8 mouse cellular contexts compared by ENCODE assay signal in genomic region chr1:174921298-174921955, GRCm38 (mm10). TPM values are rescaled to one million over a fixed set of nuclear protein-coding genes. Genes with fewer than 3 reads are reported as not detected.
DNase-seq lines count a peak whose midpoint lies in the region; ATAC-seq lines count a peak whose summit lies in the region.

Gene Grem2 (minus strand): TSS chr1:174921819.

- peak within 1 kb of the TSS; percentile 37; the same call in 1 of the 2 replicates for H3K9ac ChIP-seq in forebrain, embryonic 11.5 days (ENCODE audit: low read length)
- H3K9ac ChIP-seq in hindbrain, embryonic 12.5 days: peak within 1 kb of the TSS; percentile 49

- peaks cover 4% of the 10 kb centered on the region; the same call in 1 of the 2 replicates for H3K4me1 ChIP-seq in forebrain, embryonic 11.5 days (replicated peaks; ENCODE audit: control insufficient read depth, insufficient read depth, low read length)
- H3K4me1 ChIP-seq in hindbrain, embryonic 12.5 days: peaks cover 7% of the 10 kb centered on the region
- H3K4me1 ChIP-seq in limb, embryonic 10.5 days: peaks cover 7% of the 10 kb centered on the region
- peaks cover 10% of the 10 kb centered on the region for H3K4me1 ChIP-seq in midbrain, embryonic 10.5 days

- ATAC-seq in forebrain, embryonic 11.5 days (replicated peaks; ENCODE audit: low FRiP score): peak; percentile 92
- ATAC-seq in hindbrain, embryonic 12.5 days (ENCODE audit: low FRiP score): peak; percentile 94
- no peak for ATAC-seq in activated CD4-positive, CD25-positive, alpha-beta regulatory T cell, adult 4 months

- peak within 1 kb of the TSS; percentile 58 for H3K4me2 ChIP-seq in forebrain, embryonic 11.5 days (ENCODE audit: low read depth, low read length, severe bottlenecking)
- H3K4me2 ChIP-seq in hindbrain, embryonic 12.5 days (replicated peaks): peak within 1 kb of the TSS; percentile 69

- H3K27ac ChIP-seq in forebrain, embryonic 11.5 days (ENCODE audit: low read depth, low read length): no peak within 1 kb of the TSS
- H3K27ac ChIP-seq in hindbrain, embryonic 12.5 days: peak within 1 kb of the TSS; percentile 72; the same call in 1 of the 2 replicates
- H3K27ac ChIP-seq in limb, embryonic 10.5 days: no peak within 1 kb of the TSS
- H3K27ac ChIP-seq in midbrain, embryonic 10.5 days (replicated peaks): peak within 1 kb of the TSS; percentile 64

- 4% methylated on average over 30 of the region's 30 CpGs for WGBS in forebrain, embryonic 11.5 days
- 4% methylated on average over 30 of the region's 30 CpGs for WGBS in hindbrain, embryonic 12.5 days
- WGBS in limb, embryonic 10.5 days: 4% methylated on average over 30 of the region's 30 CpGs
- WGBS in midbrain, embryonic 10.5 days: 5% methylated on average over 30 of the region's 30 CpGs

- peak within 1 kb of the TSS; percentile 34 for H3K4me3 ChIP-seq in forebrain, embryonic 11.5 days (ENCODE audit: low read depth, low read length)
- H3K4me3 ChIP-seq in hindbrain, embryonic 12.5 days: peak within 1 kb of the TSS; percentile 45
- H3K4me3 ChIP-seq in limb, embryonic 10.5 days: peak within 1 kb of the TSS; percentile 44
- H3K4me3 ChIP-seq in midbrain, embryonic 10.5 days: peak within 1 kb of the TSS; percentile 56

- H3K27me3 ChIP-seq in forebrain, embryonic 11.5 days (ENCODE audit: control insufficient read depth, insufficient read depth, low read length): no peaks in the 10 kb centered on the region; the same call in 1 of the 2 replicates
- no peaks in the 10 kb centered on the region for H3K27me3 ChIP-seq in hindbrain, embryonic 12.5 days
- H3K27me3 ChIP-seq in limb, embryonic 10.5 days (ENCODE audit: low read depth, poor library complexity, severe bottlenecking): peaks cover 22% of the 10 kb centered on the region
- peaks cover 15% of the 10 kb centered on the region for H3K27me3 ChIP-seq in midbrain, embryonic 10.5 days (ENCODE audit: low read depth, poor library complexity, severe bottlenecking)

- no peaks in the 10 kb centered on the region for H3K36me3 ChIP-seq in forebrain, embryonic 11.5 days (ENCODE audit: control insufficient read depth, insufficient read depth, low read length)
- H3K36me3 ChIP-seq in hindbrain, embryonic 12.5 days: no peaks in the 10 kb centered on the region
- H3K36me3 ChIP-seq in limb, embryonic 10.5 days: no peaks in the 10 kb centered on the region
- H3K36me3 ChIP-seq in midbrain, embryonic 10.5 days: no peaks in the 10 kb centered on the region

- H3K9me3 ChIP-seq in forebrain, embryonic 11.5 days (ENCODE audit: control insufficient read depth, low read length): no peaks in the 10 kb centered on the region
- no peaks in the 10 kb centered on the region for H3K9me3 ChIP-seq in hindbrain, embryonic 12.5 days (replicated peaks)
- H3K9me3 ChIP-seq in limb, embryonic 10.5 days (replicated peaks): no peaks in the 10 kb centered on the region
- H3K9me3 ChIP-seq in midbrain, embryonic 10.5 days (replicated peaks): no peaks in the 10 kb centered on the region

- peak; percentile 81 for DNase-seq in 3T3-L1 (ENCODE audit: low read depth, low spot score)
- peak; percentile 18 to 57 for DNase-seq in adrenal gland, adult (ENCODE audit: inconsistent age in 2 of 2, low spot score in 1 of 2)
- DNase-seq in forebrain, embryonic 11.5 days (ENCODE audit: low spot score): peak; percentile 72
- peak; percentile 72 for DNase-seq in limb, embryonic 10.5 days (ENCODE audit: low spot score)
- DNase-seq in midbrain, embryonic 10.5 days (ENCODE audit: low spot score): peak; percentile 66
- DNase-seq in skeletal muscle tissue, adult 2 months (ENCODE audit: low read depth, low spot score): peak; percentile 33

RNA-seq across cellular contexts. Expression of gene Grem2, which starts in this region (rescaled TPM):
- polyA plus RNA-seq in forebrain, embryonic 11.5 days (2014; fragmentation: Nextera tagmentation; extraction: Ambion mirVana): 0.35 TPM in 2 replicates
- polyA plus RNA-seq in hindbrain, embryonic 12.5 days (2016; fragmentation: Nextera tagmentation; extraction: Ambion mirVana): 2.4 and 2.9 TPM in 2 replicates
- polyA plus RNA-seq in limb, embryonic 10.5 days (2016; fragmentation: Nextera tagmentation; extraction: Ambion mirVana): 0.10 and 0.26 TPM in 2 replicates
- polyA plus RNA-seq in midbrain, embryonic 10.5 days (2016; fragmentation: Nextera tagmentation; extraction: Ambion mirVana): 0.80 and 1.2 TPM in 2 replicates
- polyA plus RNA-seq in activated CD4-positive, CD25-positive, alpha-beta regulatory T cell, adult 4 months (2017; shearing (Covaris generic)): not detected

Comparison
In these comparisons a context has a peak if more than half of its experiments do, and no peak if none do; other contexts are left out.
1. Peak in DNase-seq, ATAC-seq, H3K4me3 ChIP-seq, H3K9ac ChIP-seq and H3K4me2 ChIP-seq in forebrain, embryonic 11.5 days; RNA of the gene not detected or under 1 TPM.
2. Peak in DNase-seq and H3K4me3 ChIP-seq in limb, embryonic 10.5 days; RNA of the gene not detected or under 1 TPM.
3. H3K27ac ChIP-seq: peak in hindbrain, embryonic 12.5 days (single experiment) and midbrain, embryonic 10.5 days (single experiment); none in forebrain, embryonic 11.5 days (single experiment) and limb, embryonic 10.5 days (single experiment).
4. Peak in every context shown above with its lines, with median percentiles within 50 percentile points of each other: DNase-seq and H3K4me3 ChIP-seq.